Mouse (Mus musculus) brain, embryonic 14.5 days (tissue): Measurements from ENCODE around the gene Sdccag8.

Source experiments
- CTCF ChIP-seq: fragments of 200-500 bp; IDR thresholded peaks from 2 replicates; pipeline ENCODE4 v1.5.1; 2012; ENCODE audit warnings: inconsistent platforms, mild to moderate bottlenecking, moderate library complexity, borderline replicate concordance; ENCODE audit not compliant: insufficient read depth, insufficient read length; ENCODE audit errors: extremely low read depth
- POLR2A ChIP-seq: fragments of 200-500 bp; IDR thresholded peaks from 2 replicates; pipeline ENCODE4 v1.6.1; 2012; ENCODE audit warnings: mild to moderate bottlenecking, inconsistent platforms, borderline replicate concordance; ENCODE audit not compliant: poor library complexity, insufficient read depth, insufficient read length, severe bottlenecking; ENCODE audit errors: extremely low read depth

- TF ChIP-seq POLR2A = no peak
- TF ChIP-seq CTCF = no peak
Observed at GRCm38 (mm10) chr1:177065732-177066131, 251.3 kb downstream of the Sdccag8 start.
